ENCODE assay signal across 9 mouse cellular contexts in genomic region chr11:69604347-69604746, GRCm38 (mm10). TPM values are rescaled to one million over a fixed set of nuclear protein-coding genes. Genes with fewer than 3 reads are reported as not detected.
DNase-seq lines count a peak whose midpoint lies in the region; ATAC-seq and TF ChIP-seq lines count a peak whose summit lies in the region.
"Had no signal": no experiment of that assay in that cellular context is flagged by ENCODE, and none has a peak within 500 bp of the region (broad histone marks: within the 10 kb centered on the region; RNA-seq: fewer than 3 reads in every experiment).

No protein-coding gene starts in this region.

- H3K9me3 ChIP-seq in lung, embryonic 15.5 days, result no peaks in the 10 kb centered on the region
- no peaks in the 10 kb centered on the region for H3K9me3 ChIP-seq in limb, embryonic 12.5 days

- H3K9ac ChIP-seq in lung, embryonic 15.5 days, result no peak overlapping the region
- peak overlapping the region; percentile 71; the same call in 1 of the 2 replicates for H3K9ac ChIP-seq in limb, embryonic 12.5 days (replicated peaks)

- 56% methylated on average over 3 of the region's 3 CpGs for WGBS in lung, embryonic 15.5 days
- 59% methylated on average over 3 of the region's 3 CpGs for WGBS in limb, embryonic 12.5 days
- WGBS in olfactory bulb, adult 2 months, result 41% methylated on average over 3 of the region's 3 CpGs

- H3K4me1 ChIP-seq in lung, embryonic 15.5 days, result peaks cover 46% of the 10 kb centered on the region
- H3K4me1 ChIP-seq in limb, embryonic 12.5 days (replicated peaks), result peaks cover 39% of the 10 kb centered on the region
- H3K4me1 ChIP-seq in olfactory bulb, adult 2 months (ENCODE audit: control insufficient read depth, insufficient read depth, low read length), result peaks cover 16% of the 10 kb centered on the region

- H3K4me2 ChIP-seq in lung, embryonic 15.5 days, result peak overlapping the region; percentile 95
- H3K4me2 ChIP-seq in limb, embryonic 12.5 days, result peak overlapping the region; percentile 98

- DNase-seq in cerebellum, adult 18-20 months, result peak; percentile 23 to 48
- DNase-seq in cerebellum, adult 11-12 months, result no peak
- no peak for DNase-seq in lung, postnatal 25 days (ENCODE audit: low spot score)
- DNase-seq in right cerebral cortex, postnatal 4 days, result no peak
- no peak for DNase-seq in thymus, postnatal 36 days

- no peak for TF ChIP-seq POLR2A in olfactory bulb, adult 2 months (IDR thresholded peaks at IDR 0.05; ENCODE audit: insufficient read depth, low read depth, low read length)

- H3K36me3 ChIP-seq in lung, embryonic 15.5 days, result no peaks in the 10 kb centered on the region
- H3K36me3 ChIP-seq in limb, embryonic 12.5 days, result no peaks in the 10 kb centered on the region

- ATAC-seq in lung, embryonic 15.5 days (ENCODE audit: borderline replicate concordance, extremely low read depth, low FRiP score, low TSS enrichment), result peak; percentile 32
- ATAC-seq in limb, embryonic 12.5 days (ENCODE audit: insufficient number of reproducible peaks, insufficient read depth, low FRiP score, low TSS enrichment, low read depth), result no peak

- peak overlapping the region; percentile 56 for H3K4me3 ChIP-seq in lung, embryonic 15.5 days
- peak overlapping the region; percentile 57 for H3K4me3 ChIP-seq in limb, embryonic 12.5 days (replicated peaks)
- H3K4me3 ChIP-seq in olfactory bulb, adult 2 months (ENCODE audit: insufficient read depth, low read depth, low read length), result peak overlapping the region; percentile 82

- TF ChIP-seq CTCF in olfactory bulb, adult 2 months (IDR thresholded peaks at IDR 0.05; ENCODE audit: insufficient read depth, low read depth, low read length), result no peak

- no peak overlapping the region for H3K27ac ChIP-seq in lung, embryonic 15.5 days
- no peak overlapping the region for H3K27ac ChIP-seq in limb, embryonic 12.5 days
- H3K27ac ChIP-seq in olfactory bulb, adult 2 months (ENCODE audit: insufficient read depth, low read depth, low read length), result peak overlapping the region; percentile 69

- peaks cover 16% of the 10 kb centered on the region; the same call in 1 of the 2 replicates for H3K27me3 ChIP-seq in lung, embryonic 15.5 days
- H3K27me3 ChIP-seq in limb, embryonic 12.5 days, result peaks cover 27% of the 10 kb centered on the region

RNA-seq across cellular contexts. Expression of gene Atp1b2, which starts 1.4 kb away (rescaled TPM):
- polyA plus RNA-seq in lung, embryonic 15.5 days (2015; fragmentation: Nextera tagmentation; extraction: Ambion mirVana), result 8.4 and 10.1 TPM in 2 replicates
- polyA plus RNA-seq in limb, embryonic 12.5 days (2016; fragmentation: Nextera tagmentation; extraction: Ambion mirVana), result 3.0 and 4.8 TPM in 2 replicates
- 162 TPM in 1 of 2 replicates, not detected in the other for polyA plus RNA-seq in olfactory bulb, adult 2 months (2012; ENCODE audit: insufficient read depth, insufficient read length, low replicate concordance, missing spikeins)

RNA-seq across cellular contexts. Expression of gene Shbg, which starts 13.4 kb away (rescaled TPM):
- not detected in 2 replicates for polyA plus RNA-seq in lung, embryonic 15.5 days (2015; fragmentation: Nextera tagmentation; extraction: Ambion mirVana)
- not detected in 2 replicates for polyA plus RNA-seq in limb, embryonic 12.5 days (2016; fragmentation: Nextera tagmentation; extraction: Ambion mirVana)
- not detected in 2 replicates for polyA plus RNA-seq in olfactory bulb, adult 2 months (2012; ENCODE audit: insufficient read depth, insufficient read length, low replicate concordance, missing spikeins)
- polyA plus RNA-seq: spleen, adult 2 months had no signal

RNA-seq across cellular contexts. Expression of gene Sat2, which starts 17.5 kb away (rescaled TPM):
- 17.8 and 18.6 TPM in 2 replicates for polyA plus RNA-seq in lung, embryonic 15.5 days (2015; fragmentation: Nextera tagmentation; extraction: Ambion mirVana)
- polyA plus RNA-seq in limb, embryonic 12.5 days (2016; fragmentation: Nextera tagmentation; extraction: Ambion mirVana), result 24.3 and 25.8 TPM in 2 replicates
- not detected in 2 replicates for polyA plus RNA-seq in olfactory bulb, adult 2 months (2012; ENCODE audit: insufficient read depth, insufficient read length, low replicate concordance, missing spikeins)

RNA-seq across cellular contexts. Expression of gene Trp53, which starts 24.2 kb away (rescaled TPM):
- 168 and 170 TPM in 2 replicates for polyA plus RNA-seq in lung, embryonic 15.5 days (2015; fragmentation: Nextera tagmentation; extraction: Ambion mirVana)
- 175 and 180 TPM in 2 replicates for polyA plus RNA-seq in limb, embryonic 12.5 days (2016; fragmentation: Nextera tagmentation; extraction: Ambion mirVana)
- not detected in 2 replicates for polyA plus RNA-seq in olfactory bulb, adult 2 months (2012; ENCODE audit: insufficient read depth, insufficient read length, low replicate concordance, missing spikeins)

RNA-seq across cellular contexts. Expression of gene Wrap53, which starts 24.3 kb away (rescaled TPM):
- 28.3 and 28.4 TPM in 2 replicates for polyA plus RNA-seq in lung, embryonic 15.5 days (2015; fragmentation: Nextera tagmentation; extraction: Ambion mirVana)
- polyA plus RNA-seq in limb, embryonic 12.5 days (2016; fragmentation: Nextera tagmentation; extraction: Ambion mirVana), result 35.8 and 39.0 TPM in 2 replicates
- not detected in 2 replicates for polyA plus RNA-seq in olfactory bulb, adult 2 months (2012; ENCODE audit: insufficient read depth, insufficient read length, low replicate concordance, missing spikeins)

Comparison
In these comparisons a context has a peak if more than half of its experiments do, and no peak if none do; other contexts are left out.
1. DNase-seq: peak in cerebellum, adult 18-20 months (2 of 2); none in cerebellum, adult 11-12 months (single experiment), lung, postnatal 25 days (single experiment), right cerebral cortex, postnatal 4 days (single experiment) and thymus, postnatal 36 days (0 of 2).
2. RNA of gene Sat2, which starts 17.5 kb away (polyA plus RNA-seq): 24.3 to 25.8 TPM in limb, embryonic 12.5 days and 17.8 to 18.6 TPM in lung, embryonic 15.5 days; not detected in olfactory bulb, adult 2 months; every median in the first group is over 10 times any median in the second.
3. Peak in every context shown above with its lines, with median percentiles within 50 percentile points of each other: H3K4me3 ChIP-seq.